Mouse (Mus musculus) kidney, embryonic 14.5 days (tissue): ENCODE measurements around the gene Maml3. TPM values are rescaled to one million over a fixed set of nuclear protein-coding genes. Genes with fewer than 3 reads are reported as not detected.
A peak's percentile ranks its signal among the peaks of the same experiment; 100 is the strongest.

Experiments used
- ATAC-seq: fragments of 200-750 bp; cut with Nextera tagmentation; 2 replicates; pipeline ENCODE4 v1.8.0; 2017; ENCODE audit warnings: moderate number of reproducible peaks, mild to moderate bottlenecking, moderate TSS enrichment, moderate library complexity; ENCODE audit not compliant: low FRiP score, low TSS enrichment
- H3K27ac ChIP-seq: fragments of 300-500 bp; sonication (generic); 2 replicates; pipeline ENCODE4 v1.5.1; 2014; ENCODE audit warnings: low read depth, mild to moderate bottlenecking, low read length, moderate library complexity, mixed read lengths
- H3K27me3 ChIP-seq: fragments of 300-500 bp; sonication (generic); 2 replicates; pipeline ENCODE4 v1.6.1; 2014; ENCODE audit warnings: mild to moderate bottlenecking, low read length; ENCODE audit not compliant: control insufficient read depth, insufficient read depth
- H3K36me3 ChIP-seq: fragments of 300-500 bp; sonication (generic); 2 replicates; pipeline ENCODE4 v1.6.1; 2014; ENCODE audit warnings: low read length, mixed read lengths; ENCODE audit not compliant: control insufficient read depth, insufficient read depth
- H3K4me1 ChIP-seq: fragments of 300-500 bp; sonication (generic); 2 replicates; pipeline ENCODE4 v1.6.1; 2014; ENCODE audit warnings: low read length, mixed read lengths; ENCODE audit not compliant: control insufficient read depth, insufficient read depth
- H3K4me2 ChIP-seq: fragments of 300-500 bp; sonication (generic); replicated peaks from 2 replicates; pipeline ENCODE4 v1.6.1; 2014; ENCODE audit warnings: low read depth, mild to moderate bottlenecking, low read length
- H3K4me3 ChIP-seq: fragments of 300-500 bp; sonication (generic); 2 replicates; pipeline ENCODE4 v1.5.1; 2014; ENCODE audit warnings: mild to moderate bottlenecking, low read length
- H3K9ac ChIP-seq: fragments of 300-500 bp; sonication (generic); 2 replicates; pipeline ENCODE4 v1.6.1; 2014; ENCODE audit warnings: low read depth, mild to moderate bottlenecking, low read length, moderate library complexity
- H3K9me3 ChIP-seq: fragments of 300-500 bp; sonication (generic); 2 replicates; pipeline ENCODE4 v1.6.1; 2016; ENCODE audit warnings: low read length; ENCODE audit not compliant: control insufficient read depth
- WGBS: fragments of 180-500 bp; shearing (Covaris S2); extraction: QIAGEN DNeasy Blood & Tissue Kit; methylation state at CpG from one replicate; pipeline ENCODE4 v1.1.7; 2014; 5-methylcytosine and 5-hydroxymethylcytosine counted together
- polyA plus RNA-seq: library from polyadenylated mRNA; unstranded; fragments of >200 nt; fragmentation: Nextera tagmentation; extraction: Ambion mirVana; gene quantifications from 2 replicates; pipeline ENCODE4 v1.2.1, GENCODE M21; 2014

Gene Maml3
- polyA plus RNA-seq, 1 experiment from 2014 or later, result 9.4 TPM

DNA sequence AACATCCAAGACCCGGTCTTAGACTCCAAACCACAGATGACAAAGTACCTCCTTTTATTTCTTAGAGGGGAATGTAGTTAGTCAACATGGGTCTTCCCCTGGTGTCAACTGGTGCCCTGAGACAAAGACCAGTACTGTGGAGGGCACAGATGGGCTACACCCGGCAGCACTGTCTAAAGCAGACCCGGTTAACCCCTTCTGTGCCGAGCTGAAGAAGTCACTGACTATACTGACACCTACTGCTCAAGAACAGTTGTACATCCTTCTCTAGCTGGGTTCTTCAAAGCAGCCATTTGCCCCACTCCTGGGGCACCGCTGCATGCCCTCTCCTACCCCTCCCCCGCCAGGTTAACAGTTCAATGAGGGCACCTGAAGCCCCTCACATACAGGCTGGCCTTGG, 95.6 kb downstream of the Maml3 start:
- Histone ChIP-seq H3K27ac (no peak overlapping the region), H3K4me1 (0 out of 2 replicates have a peak, but pooled peaks cover 8% of the 10 kb centered on the region), H3K9me3 (no peaks in the 10 kb centered on the region), H3K4me3 (no peak overlapping the region), H3K36me3 (no peaks in the 10 kb centered on the region), H3K4me2 (no peak overlapping the region), H3K27me3 (no peaks in the 10 kb centered on the region), H3K9ac (no peak overlapping the region)
- 28% methylated on average over 6 of the region's 6 CpGs for WGBS
- ATAC-seq, result peak; percentile 48; the same call in 1 of the 2 replicates

DNA sequence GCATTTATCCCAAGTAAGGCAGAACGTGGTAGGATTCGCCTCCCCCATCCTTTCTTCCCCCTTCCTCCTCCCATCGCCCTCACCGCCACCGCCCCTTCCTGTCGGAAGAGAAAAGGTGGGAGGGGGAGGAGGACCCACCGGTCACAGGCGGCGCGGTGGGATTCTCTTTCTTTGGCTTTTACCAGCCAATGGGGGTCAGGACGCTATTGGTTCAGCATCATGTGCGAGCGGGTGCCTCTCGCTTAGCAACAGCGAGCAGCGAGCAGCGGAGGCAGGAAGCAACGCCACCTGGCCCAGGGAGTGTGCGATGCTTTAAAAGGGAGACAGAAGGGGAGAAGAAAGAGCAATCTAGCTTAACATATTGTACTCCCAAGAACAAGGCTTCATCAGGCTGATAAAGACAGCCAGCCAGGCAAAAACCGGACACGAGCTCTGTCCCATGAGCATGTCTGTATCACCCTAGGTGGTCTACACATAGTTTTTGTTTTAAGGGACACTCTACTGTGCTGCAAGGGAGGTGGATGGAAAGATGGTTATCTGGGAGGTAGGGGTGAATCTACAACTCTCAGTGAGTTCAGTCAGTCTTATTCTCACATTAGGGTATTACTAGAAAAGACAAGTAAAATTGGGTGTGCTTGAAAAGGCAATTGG, 97.1 kb downstream of the Maml3 start:
- no peaks in the 10 kb centered on the region for H3K27me3 ChIP-seq
- 1% methylated on average over 20 of the region's 21 CpGs for WGBS
- H3K9me3 ChIP-seq, result no peaks in the 10 kb centered on the region
- H3K4me3 ChIP-seq, result peak overlapping the region; percentile 42
- peak overlapping the region; percentile 76 for H3K4me2 ChIP-seq
- H3K4me1 ChIP-seq, result 0 out of 2 replicates have a peak, but pooled peaks cover 8% of the 10 kb centered on the region
- ATAC-seq, result peak; percentile 83
- no peaks in the 10 kb centered on the region for H3K36me3 ChIP-seq
- peak overlapping the region; percentile 24; the same call in 1 of the 2 replicates for H3K27ac ChIP-seq
- peak overlapping the region; percentile 48; the same call in 1 of the 2 replicates for H3K9ac ChIP-seq

DNA sequence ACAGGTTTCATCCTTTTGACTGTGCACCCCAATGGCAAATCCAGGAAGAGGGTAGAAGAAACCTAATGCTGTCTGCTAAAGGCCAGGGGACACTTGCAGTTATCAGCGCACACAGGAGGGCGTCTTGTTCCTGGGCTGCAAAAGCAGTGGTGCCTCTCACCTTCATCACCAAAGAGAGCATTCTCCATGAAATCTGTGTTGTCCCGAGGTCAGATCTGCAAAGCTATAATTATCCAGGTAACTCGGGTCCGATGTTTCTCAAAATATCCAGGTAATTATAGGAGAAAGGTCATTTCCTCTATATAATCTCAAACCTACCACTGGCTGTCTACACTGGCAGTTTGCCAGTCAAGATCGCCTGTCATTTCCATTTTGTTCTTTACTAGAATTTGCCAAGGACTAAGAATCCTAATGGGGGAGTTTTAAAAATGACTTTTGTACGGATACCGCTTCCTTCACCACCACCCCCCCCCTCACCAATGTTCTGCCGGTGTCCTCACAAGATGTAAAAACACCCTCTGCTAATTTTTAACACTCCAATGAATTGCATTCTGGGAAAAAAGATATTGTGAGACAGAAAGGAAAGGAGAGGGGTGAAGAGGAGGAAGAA, 98.0 kb downstream of the Maml3 start:
- H3K4me3 ChIP-seq, result peak overlapping the region; percentile 42; the same call in 1 of the 2 replicates
- ATAC-seq, result no peak

DNA sequence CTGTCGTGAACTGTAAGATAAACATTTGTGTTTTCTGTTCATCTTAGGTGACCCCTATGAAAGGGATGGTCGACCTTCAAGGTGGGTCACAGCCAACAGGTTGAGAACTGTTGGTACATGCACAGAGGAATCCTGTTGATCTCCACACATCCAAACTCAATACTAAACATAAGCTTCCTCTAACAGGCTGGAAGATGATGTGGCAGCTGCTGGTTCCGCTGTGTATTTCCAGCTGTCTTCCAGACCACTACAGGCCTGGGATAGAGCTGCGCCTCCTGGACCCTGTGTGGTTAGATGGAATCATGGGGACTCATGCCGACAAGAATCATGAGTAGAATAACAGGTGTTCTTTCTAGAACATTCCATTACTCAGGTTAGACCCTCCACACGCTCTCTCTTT, 101.2 kb downstream of the Maml3 start:
- Histone ChIP-seq H3K4me2 (no peak overlapping the region), H3K9me3 (no peaks in the 10 kb centered on the region), H3K4me3 (no peak overlapping the region), H3K9ac (no peak overlapping the region), H3K36me3 (no peaks in the 10 kb centered on the region), H3K27ac (no peak overlapping the region), H3K4me1 (peaks cover 14% of the 10 kb centered on the region; the same call in 1 of the 2 replicates), H3K27me3 (no peaks in the 10 kb centered on the region)
- no peak for ATAC-seq
- 77% methylated on average over 6 of the region's 6 CpGs for WGBS

More for the DNA sequence above, 98.0 kb downstream of the Maml3 start:
- WGBS, result 43% methylated on average over 9 of the region's 9 CpGs
- H3K27ac ChIP-seq, result peak overlapping the region; percentile 24; the same call in 1 of the 2 replicates
- no peaks in the 10 kb centered on the region for H3K9me3 ChIP-seq
- H3K27me3 ChIP-seq, result no peaks in the 10 kb centered on the region
- 0 out of 2 replicates have a peak, but pooled peaks cover 8% of the 10 kb centered on the region for H3K4me1 ChIP-seq
- peak overlapping the region; percentile 76 for H3K4me2 ChIP-seq
- no peaks in the 10 kb centered on the region for H3K36me3 ChIP-seq
- peak overlapping the region; percentile 48; the same call in 1 of the 2 replicates for H3K9ac ChIP-seq

DNA sequence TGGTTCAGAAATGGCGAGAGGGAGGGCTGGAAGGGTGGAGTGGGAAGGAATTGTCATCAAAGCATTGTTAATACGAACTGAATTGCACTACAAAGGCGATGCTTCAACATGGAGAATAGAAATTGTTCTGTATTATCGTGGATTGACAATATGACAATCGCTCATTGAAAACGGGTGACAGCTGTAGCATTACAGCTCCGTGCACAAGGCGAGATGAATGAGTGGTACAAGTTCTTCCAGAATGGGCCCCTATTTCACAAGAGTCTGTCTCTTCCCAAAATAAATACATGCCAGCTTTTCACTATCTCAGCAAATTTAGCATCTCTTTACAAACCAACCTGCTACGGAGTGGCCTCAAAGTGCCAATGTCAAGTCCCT, 103.4 kb downstream of the Maml3 start:
- no peak overlapping the region for H3K9ac ChIP-seq
- peaks cover 6% of the 10 kb centered on the region; the same call in 1 of the 2 replicates for H3K4me1 ChIP-seq
- no peaks in the 10 kb centered on the region for H3K9me3 ChIP-seq
- 90% methylated on average over 9 of the region's 9 CpGs for WGBS
- H3K4me3 ChIP-seq, result no peak overlapping the region
- H3K4me2 ChIP-seq, result no peak overlapping the region
- no peaks in the 10 kb centered on the region for H3K36me3 ChIP-seq
- no peak for ATAC-seq
- no peaks in the 10 kb centered on the region for H3K27me3 ChIP-seq
- no peak overlapping the region for H3K27ac ChIP-seq

DNA sequence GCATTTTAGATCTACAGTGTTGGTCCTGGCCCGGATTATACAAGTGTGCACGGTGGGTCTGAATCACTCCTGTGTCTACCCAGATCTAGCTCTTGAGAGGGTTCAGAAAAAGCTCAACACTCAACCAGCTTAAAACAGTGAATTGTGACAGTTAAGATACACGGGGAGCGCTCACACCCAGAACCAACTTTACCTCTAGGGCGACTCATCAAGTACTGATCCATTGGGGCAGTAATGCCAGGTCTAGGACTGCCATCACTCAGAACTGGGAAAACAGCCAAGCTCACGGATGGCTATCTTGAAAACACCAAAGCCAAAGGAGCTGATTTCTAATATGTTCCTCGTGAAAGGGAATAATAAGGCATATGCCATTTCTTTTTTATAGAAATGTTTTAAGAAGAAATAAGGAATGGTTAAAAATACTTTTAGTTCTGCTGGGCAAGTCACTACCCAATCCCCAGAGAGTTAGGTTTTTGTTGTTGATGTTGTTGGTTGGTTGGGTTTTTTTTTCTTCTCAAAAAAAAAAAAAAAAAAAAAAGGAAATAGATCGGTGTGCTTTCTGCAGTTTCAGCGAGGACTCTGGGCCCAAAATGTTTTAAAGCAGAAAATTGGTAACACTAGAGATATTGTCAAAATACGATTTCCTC, 103.9 kb downstream of the Maml3 start:
- H3K4me2 ChIP-seq, result no peak overlapping the region
- no peaks in the 10 kb centered on the region for H3K27me3 ChIP-seq
- H3K27ac ChIP-seq, result no peak overlapping the region
- H3K36me3 ChIP-seq, result no peaks in the 10 kb centered on the region
- ATAC-seq, result no peak
- no peak overlapping the region for H3K4me3 ChIP-seq
- peaks cover 6% of the 10 kb centered on the region; the same call in 1 of the 2 replicates for H3K4me1 ChIP-seq
- H3K9ac ChIP-seq, result no peak overlapping the region
- 89% methylated on average over 10 of the region's 10 CpGs for WGBS
- H3K9me3 ChIP-seq, result no peaks in the 10 kb centered on the region

GRCm38 (mm10) chr3:51999671-52000437, 105.0 kb downstream of the Maml3 start:
- Histone ChIP-seq H3K4me2 (no peak overlapping the region), H3K27me3 (no peaks in the 10 kb centered on the region), H3K9ac (no peak overlapping the region), H3K9me3 (no peaks in the 10 kb centered on the region), H3K36me3 (no peaks in the 10 kb centered on the region), H3K27ac (no peak overlapping the region), H3K4me3 (no peak overlapping the region), H3K4me1 (peaks cover 6% of the 10 kb centered on the region; the same call in 1 of the 2 replicates)
- ATAC-seq, result 0 out of 2 replicates have a peak, but pooled peaks have one; percentile 51
- WGBS, result 78% methylated on average over 21 of the region's 21 CpGs

DNA sequence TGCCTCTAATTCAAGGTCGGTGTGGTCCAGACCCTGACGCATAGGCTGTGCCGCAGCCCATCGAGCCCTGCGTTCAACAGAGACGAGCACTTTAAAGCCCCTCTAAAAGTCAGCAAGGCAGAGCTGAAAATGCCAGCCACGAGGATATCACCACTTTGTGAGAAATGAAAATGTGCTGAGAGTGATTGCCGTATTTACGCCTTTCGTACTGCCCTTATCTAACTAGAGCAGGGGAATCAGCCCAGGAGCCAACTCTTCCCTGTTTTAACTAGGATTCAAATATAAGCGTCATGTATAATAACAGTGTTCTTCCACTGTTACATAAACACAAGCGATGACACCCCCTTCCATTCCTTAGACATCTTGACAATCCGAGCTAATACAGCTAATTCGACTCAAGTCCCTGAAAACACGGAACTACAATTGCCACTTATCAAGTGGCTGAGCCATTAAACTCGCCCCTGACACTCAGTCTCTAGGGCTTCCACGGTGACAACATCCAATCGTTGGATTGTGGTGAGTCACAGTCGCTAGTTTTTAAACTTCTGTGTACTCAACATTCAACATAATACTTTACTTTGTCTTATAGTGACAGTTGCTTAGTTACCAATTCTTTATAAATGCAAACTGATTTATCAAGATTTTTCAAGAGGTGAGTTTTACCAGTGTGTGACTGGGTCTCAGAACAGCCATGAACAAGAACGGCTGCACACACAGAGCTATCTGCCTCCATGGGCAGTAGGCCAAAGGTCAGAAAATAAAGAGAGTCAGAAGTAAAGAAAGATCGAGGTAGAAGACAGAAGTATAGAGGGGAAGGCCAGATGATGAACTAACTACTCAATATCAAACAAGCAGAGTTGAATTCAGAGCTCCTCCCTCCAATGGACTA, 106.1 kb downstream of the Maml3 start:
- Histone ChIP-seq H3K27ac (no peak overlapping the region), H3K4me1 (peaks cover 6% of the 10 kb centered on the region; the same call in 1 of the 2 replicates), H3K4me2 (no peak overlapping the region), H3K9me3 (no peaks in the 10 kb centered on the region), H3K36me3 (no peaks in the 10 kb centered on the region), H3K27me3 (no peaks in the 10 kb centered on the region), H3K4me3 (no peak overlapping the region), H3K9ac (no peak overlapping the region)
- WGBS, result 66% methylated on average over 21 of the region's 21 CpGs
- no peak for ATAC-seq
